Mouse (Mus musculus): ENCODE measurements around the gene Anks1b. TPM values are rescaled to one million over a fixed set of nuclear protein-coding genes. Genes with fewer than 3 reads are reported as not detected.

The Anks1b gene
- polyA plus RNA-seq, 1 experiment from 2014 or later = 0.36 TPM

DNA sequence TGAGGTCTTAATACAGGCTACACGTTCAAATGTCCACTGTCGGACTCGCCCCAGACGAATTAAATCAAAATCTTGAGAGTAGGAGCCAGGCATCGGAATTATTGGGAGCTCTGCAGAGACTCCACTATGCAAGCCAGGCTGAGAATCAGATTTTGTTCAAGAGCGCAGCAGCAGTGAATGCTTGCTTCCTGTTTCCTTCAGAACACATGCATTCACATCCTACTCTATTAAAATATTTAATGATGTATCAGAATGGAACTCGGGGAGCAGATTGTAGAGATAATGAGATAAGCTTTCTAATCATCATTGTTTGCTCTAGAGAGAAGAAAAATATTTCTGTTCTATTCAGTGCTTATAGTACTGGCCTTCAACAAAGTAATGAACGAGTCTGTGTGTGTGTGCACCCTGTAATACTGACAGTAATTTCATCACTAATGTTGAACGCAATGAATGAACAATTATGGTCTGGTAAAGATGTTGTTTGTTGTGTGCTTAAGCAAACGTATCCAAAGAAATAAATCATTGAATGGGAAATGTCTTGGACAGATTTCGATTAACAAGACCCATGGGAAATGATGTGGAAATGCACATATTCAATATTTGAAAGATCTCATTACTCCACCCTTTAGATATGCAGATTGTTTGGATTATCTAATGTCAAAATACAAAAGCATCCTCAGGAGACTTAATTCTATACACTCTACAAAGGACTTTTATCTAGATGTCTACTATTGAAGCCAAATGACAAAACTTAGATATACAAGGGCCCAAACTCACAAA, 835.7 kb downstream of the Anks1b start:
- H3K9me3 ChIP-seq (ENCODE audit: control insufficient read depth, low read length) = no peaks in the 10 kb centered on the region
- no peak for DNase-seq (ENCODE audit: low spot score)
- no peak overlapping the region for H3K9ac ChIP-seq (ENCODE audit: low read length)
- H3K4me1 ChIP-seq (ENCODE audit: control insufficient read depth, insufficient read depth, low read length) = no peaks in the 10 kb centered on the region
- no peak overlapping the region for H3K4me2 ChIP-seq (ENCODE audit: low read depth, severe bottlenecking)
- H3K27ac ChIP-seq (replicated peaks; ENCODE audit: low read depth, low read length) = no peak overlapping the region
- ATAC-seq (ENCODE audit: insufficient number of reproducible peaks, low FRiP score, low TSS enrichment, low read depth) = no peak
- H3K4me3 ChIP-seq (ENCODE audit: low read depth, low read length) = no peak overlapping the region
- no peaks in the 10 kb centered on the region for H3K27me3 ChIP-seq (ENCODE audit: control insufficient read depth, insufficient read depth, low read length)
- no peaks in the 10 kb centered on the region for H3K36me3 ChIP-seq (ENCODE audit: control insufficient read depth, insufficient read depth, low read length)
- WGBS = 83% methylated on average over 11 of the region's 11 CpGs

DNA sequence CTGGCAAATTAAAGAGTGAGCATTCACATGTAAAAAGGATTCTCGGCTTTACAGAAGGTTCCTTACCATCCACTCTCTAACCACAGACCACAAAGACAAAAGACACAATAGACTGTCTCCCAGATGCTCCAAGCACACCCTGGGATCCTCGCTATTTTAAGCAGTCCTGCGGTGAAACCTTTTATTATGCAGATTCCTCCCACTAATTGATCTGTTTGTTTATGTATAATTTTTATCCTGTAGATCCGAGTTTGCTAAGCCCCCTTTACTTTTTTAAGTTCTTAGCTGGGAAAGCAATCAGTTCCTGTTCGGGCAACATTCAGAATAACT, 836.3 kb downstream of the Anks1b start:
- Histone ChIP-seq H3K9ac (ENCODE audit: low read length) (no peak overlapping the region), H3K27me3 (ENCODE audit: control insufficient read depth, insufficient read depth, low read length) (no peaks in the 10 kb centered on the region), H3K4me2 (ENCODE audit: low read depth, severe bottlenecking) (no peak overlapping the region), H3K9me3 (ENCODE audit: control insufficient read depth, low read length) (no peaks in the 10 kb centered on the region), H3K27ac (replicated peaks; ENCODE audit: low read depth, low read length) (no peak overlapping the region), H3K36me3 (ENCODE audit: control insufficient read depth, insufficient read depth, low read length) (no peaks in the 10 kb centered on the region), H3K4me3 (ENCODE audit: low read depth, low read length) (no peak overlapping the region), H3K4me1 (ENCODE audit: control insufficient read depth, insufficient read depth, low read length) (no peaks in the 10 kb centered on the region)
- ATAC-seq (ENCODE audit: insufficient number of reproducible peaks, low FRiP score, low TSS enrichment, low read depth) (no peak), DNase-seq (ENCODE audit: low spot score) (no peak)
- 33% methylated on average over 5 of the region's 5 CpGs for WGBS

DNA sequence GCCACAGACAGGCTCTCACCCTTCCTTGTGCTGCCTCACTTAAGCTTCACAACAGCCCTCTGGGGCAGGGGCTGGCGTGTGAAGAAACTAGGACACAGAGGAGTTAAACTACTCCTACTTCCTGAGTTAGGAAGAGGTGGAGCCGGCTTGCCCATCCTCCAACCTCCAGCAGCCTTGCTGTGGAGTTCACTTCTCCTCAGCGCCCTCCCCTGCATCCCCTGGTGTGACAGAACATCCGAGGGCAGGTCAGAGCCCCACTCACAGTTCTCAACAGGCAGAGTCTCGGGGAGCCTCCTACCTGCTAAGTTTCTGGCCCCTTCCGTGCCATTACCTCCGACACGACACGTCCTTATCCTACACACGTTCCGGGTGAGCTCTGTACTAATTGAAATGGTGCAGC, 844.7 kb downstream of the Anks1b start:
- H3K4me3 ChIP-seq (ENCODE audit: low read depth, low read length) = no peak overlapping the region
- H3K27ac ChIP-seq (replicated peaks; ENCODE audit: low read depth, low read length) = no peak overlapping the region
- no peaks in the 10 kb centered on the region for H3K9me3 ChIP-seq (ENCODE audit: control insufficient read depth, low read length)
- 11% methylated on average over 11 of the region's 11 CpGs for WGBS
- DNase-seq (ENCODE audit: low spot score) (peak; percentile 54), ATAC-seq (ENCODE audit: insufficient number of reproducible peaks, low FRiP score, low TSS enrichment, low read depth) (peak; percentile 37; the same call in 1 of the 2 replicates)
- no peaks in the 10 kb centered on the region for H3K4me1 ChIP-seq (ENCODE audit: control insufficient read depth, insufficient read depth, low read length)
- H3K9ac ChIP-seq (ENCODE audit: low read length) = no peak overlapping the region
- peak overlapping the region; percentile 11; the same call in 1 of the 2 replicates for H3K4me2 ChIP-seq (ENCODE audit: low read depth, severe bottlenecking)
- H3K36me3 ChIP-seq (ENCODE audit: control insufficient read depth, insufficient read depth, low read length) = no peaks in the 10 kb centered on the region
- H3K27me3 ChIP-seq (ENCODE audit: control insufficient read depth, insufficient read depth, low read length) = no peaks in the 10 kb centered on the region

DNA sequence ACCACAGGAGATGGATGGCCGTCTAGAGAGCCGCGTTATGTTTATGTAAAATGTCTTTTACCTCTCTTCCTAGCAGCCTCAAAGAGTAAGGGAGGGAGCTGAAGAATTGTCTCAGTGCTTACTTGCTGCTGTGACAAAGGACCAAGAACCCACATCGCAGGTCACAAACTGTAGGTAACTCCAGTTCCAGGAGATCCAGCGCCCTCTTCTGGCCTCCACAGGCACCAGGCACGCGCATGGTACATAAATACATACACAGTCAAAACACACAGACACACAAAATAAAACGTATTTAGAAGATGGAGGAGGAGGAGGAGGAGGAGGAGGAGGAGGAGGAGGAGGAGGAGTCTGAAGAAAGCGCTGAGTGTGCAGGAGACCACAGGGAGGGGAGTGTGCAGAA, 845.4 kb downstream of the Anks1b start:
- Histone ChIP-seq H3K9me3 (ENCODE audit: control insufficient read depth, low read length) (no peaks in the 10 kb centered on the region), H3K4me3 (ENCODE audit: low read depth, low read length) (no peak overlapping the region), H3K27ac (replicated peaks; ENCODE audit: low read depth, low read length) (no peak overlapping the region), H3K36me3 (ENCODE audit: control insufficient read depth, insufficient read depth, low read length) (no peaks in the 10 kb centered on the region), H3K4me1 (ENCODE audit: control insufficient read depth, insufficient read depth, low read length) (no peaks in the 10 kb centered on the region), H3K4me2 (ENCODE audit: low read depth, severe bottlenecking) (no peak overlapping the region), H3K9ac (ENCODE audit: low read length) (no peak overlapping the region), H3K27me3 (ENCODE audit: control insufficient read depth, insufficient read depth, low read length) (no peaks in the 10 kb centered on the region)
- DNase-seq (ENCODE audit: low spot score) (no peak), ATAC-seq (ENCODE audit: insufficient number of reproducible peaks, low FRiP score, low TSS enrichment, low read depth) (no peak)
- WGBS = 94% methylated on average over 8 of the region's 9 CpGs

DNA sequence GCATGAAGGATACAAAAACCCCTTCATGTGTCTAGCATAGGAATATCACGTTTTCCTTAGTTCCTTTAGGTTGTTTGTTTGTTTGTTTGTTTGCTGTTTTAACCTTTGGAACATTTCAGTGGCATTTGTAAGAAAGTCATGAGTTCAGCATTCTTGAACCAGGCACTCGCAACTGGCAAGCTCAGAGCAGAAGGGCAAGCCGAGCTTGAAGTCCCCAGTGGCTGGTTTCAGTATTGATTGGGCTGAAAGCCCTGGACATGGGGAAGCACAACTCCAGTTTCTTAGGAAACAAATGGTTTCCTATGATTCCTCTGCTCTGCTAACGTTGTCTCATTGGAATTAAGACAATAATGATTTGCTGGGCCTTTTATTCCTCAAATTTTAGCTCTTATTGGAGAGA, 846.7 kb downstream of the Anks1b start:
- Histone ChIP-seq H3K4me1 (ENCODE audit: control insufficient read depth, insufficient read depth, low read length) (no peaks in the 10 kb centered on the region), H3K4me2 (ENCODE audit: low read depth, severe bottlenecking) (no peak overlapping the region), H3K27ac (replicated peaks; ENCODE audit: low read depth, low read length) (no peak overlapping the region), H3K9ac (ENCODE audit: low read length) (no peak overlapping the region), H3K27me3 (ENCODE audit: control insufficient read depth, insufficient read depth, low read length) (no peaks in the 10 kb centered on the region), H3K36me3 (ENCODE audit: control insufficient read depth, insufficient read depth, low read length) (no peaks in the 10 kb centered on the region), H3K4me3 (ENCODE audit: low read depth, low read length) (no peak overlapping the region), H3K9me3 (ENCODE audit: control insufficient read depth, low read length) (no peaks in the 10 kb centered on the region)
- no peak for ATAC-seq (ENCODE audit: insufficient number of reproducible peaks, low FRiP score, low TSS enrichment, low read depth)
- 40% methylated on average over 4 of the region's 4 CpGs for WGBS
- no peak for DNase-seq (ENCODE audit: low spot score)

DNA sequence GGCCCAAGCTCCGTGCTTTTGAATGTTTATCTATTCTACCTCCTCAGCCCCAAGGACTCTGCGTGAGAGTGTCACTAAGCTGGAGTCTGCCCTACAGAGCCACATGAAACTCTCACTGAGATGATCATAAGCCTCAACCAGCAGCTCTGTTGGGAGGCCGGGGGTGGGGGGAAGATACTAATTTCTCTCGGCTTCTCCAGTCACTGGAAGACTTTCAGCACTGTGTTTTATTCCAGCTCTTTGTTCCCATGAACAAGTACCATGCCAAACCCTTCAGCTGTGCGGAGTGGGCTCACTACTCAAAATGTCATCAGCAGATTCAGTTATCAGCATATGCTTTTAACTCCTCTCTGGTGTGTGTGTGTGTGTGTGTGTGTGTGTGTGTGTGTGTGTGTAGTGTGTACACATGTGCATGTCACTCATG, 849.8 kb downstream of the Anks1b start:
- Histone ChIP-seq H3K27me3 (ENCODE audit: control insufficient read depth, insufficient read depth, low read length) (no peaks in the 10 kb centered on the region; the same call in 1 of the 2 replicates), H3K9me3 (ENCODE audit: control insufficient read depth, low read length) (no peaks in the 10 kb centered on the region), H3K36me3 (ENCODE audit: control insufficient read depth, insufficient read depth, low read length) (no peaks in the 10 kb centered on the region), H3K4me3 (ENCODE audit: low read depth, low read length) (no peak overlapping the region), H3K9ac (ENCODE audit: low read length) (no peak overlapping the region), H3K4me1 (ENCODE audit: control insufficient read depth, insufficient read depth, low read length) (no peaks in the 10 kb centered on the region), H3K27ac (replicated peaks; ENCODE audit: low read depth, low read length) (no peak overlapping the region), H3K4me2 (ENCODE audit: low read depth, severe bottlenecking) (no peak overlapping the region)
- WGBS = 85% methylated on average over 5 of the region's 5 CpGs
- no peak for ATAC-seq (ENCODE audit: insufficient number of reproducible peaks, low FRiP score, low TSS enrichment, low read depth)
- DNase-seq (ENCODE audit: low spot score) = no peak

DNA sequence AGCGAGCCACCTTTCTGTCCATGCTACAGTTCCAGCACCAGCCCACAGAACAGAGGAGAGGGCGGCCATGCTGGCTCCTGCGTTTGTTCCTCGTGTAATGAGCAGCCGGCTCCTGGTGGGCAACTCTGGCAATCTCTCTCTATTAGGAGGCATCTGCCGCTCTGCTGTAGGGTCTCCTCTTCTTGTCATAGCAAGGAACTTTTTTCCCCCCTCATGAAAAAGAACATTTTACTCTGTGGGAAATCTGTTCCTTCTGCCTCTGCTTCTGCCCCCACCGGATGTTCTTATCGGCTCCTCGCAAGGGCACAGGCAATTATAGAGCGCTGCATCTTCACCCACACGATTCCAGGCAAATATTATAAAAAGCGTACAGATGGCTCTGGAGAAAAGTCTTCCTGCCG, 850.6 kb downstream of the Anks1b start:
- WGBS = 86% methylated on average over 13 of the region's 13 CpGs
- no peak for DNase-seq (ENCODE audit: low spot score)
- H3K4me3 ChIP-seq (ENCODE audit: low read depth, low read length) = no peak overlapping the region
- H3K4me2 ChIP-seq (ENCODE audit: low read depth, severe bottlenecking) = no peak overlapping the region
- no peaks in the 10 kb centered on the region for H3K4me1 ChIP-seq (ENCODE audit: control insufficient read depth, insufficient read depth, low read length)
- H3K9me3 ChIP-seq (ENCODE audit: control insufficient read depth, low read length) = no peaks in the 10 kb centered on the region
- no peaks in the 10 kb centered on the region; the same call in 1 of the 2 replicates for H3K27me3 ChIP-seq (ENCODE audit: control insufficient read depth, insufficient read depth, low read length)
- H3K9ac ChIP-seq (ENCODE audit: low read length) = no peak overlapping the region
- H3K36me3 ChIP-seq (ENCODE audit: control insufficient read depth, insufficient read depth, low read length) = no peaks in the 10 kb centered on the region
- no peak overlapping the region for H3K27ac ChIP-seq (replicated peaks; ENCODE audit: low read depth, low read length)
- no peak for ATAC-seq (ENCODE audit: insufficient number of reproducible peaks, low FRiP score, low TSS enrichment, low read depth)

DNA sequence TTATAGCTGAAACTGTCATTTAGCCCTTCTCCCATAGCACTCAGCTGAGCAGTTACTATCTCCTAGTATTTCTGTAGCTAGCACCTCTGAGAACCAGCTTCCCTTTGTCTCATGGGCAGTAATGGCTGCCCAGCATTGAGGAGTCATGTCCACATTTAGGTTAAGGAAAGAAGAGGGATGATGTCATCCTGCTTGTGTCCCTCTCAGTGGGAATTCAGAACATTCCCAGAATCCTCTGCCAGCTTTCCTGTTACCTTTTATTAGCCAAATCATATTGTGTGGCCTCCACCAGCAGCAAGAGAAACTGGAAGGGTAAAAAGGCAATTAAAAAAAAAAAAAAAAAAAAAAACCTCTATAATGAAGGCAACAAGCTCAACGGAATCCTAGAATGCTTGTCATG, 851.6 kb downstream of the Anks1b start:
- H3K27me3 ChIP-seq (ENCODE audit: control insufficient read depth, insufficient read depth, low read length) = no peaks in the 10 kb centered on the region; the same call in 1 of the 2 replicates
- 72% methylated on average over 1 of the region's 1 CpGs for WGBS
- H3K4me3 ChIP-seq (ENCODE audit: low read depth, low read length) = no peak overlapping the region
- no peaks in the 10 kb centered on the region for H3K36me3 ChIP-seq (ENCODE audit: control insufficient read depth, insufficient read depth, low read length)
- H3K4me2 ChIP-seq (ENCODE audit: low read depth, severe bottlenecking) = no peak overlapping the region
- H3K9me3 ChIP-seq (ENCODE audit: control insufficient read depth, low read length) = no peaks in the 10 kb centered on the region
- ATAC-seq (ENCODE audit: insufficient number of reproducible peaks, low FRiP score, low TSS enrichment, low read depth) = no peak
- no peak overlapping the region for H3K9ac ChIP-seq (ENCODE audit: low read length)
- no peaks in the 10 kb centered on the region for H3K4me1 ChIP-seq (ENCODE audit: control insufficient read depth, insufficient read depth, low read length)
- no peak for DNase-seq (ENCODE audit: low spot score)
- no peak overlapping the region for H3K27ac ChIP-seq (replicated peaks; ENCODE audit: low read depth, low read length)
